Mouse (Mus musculus): ENCODE measurements around the gene Ccdc115. TPM values are rescaled to one million over a fixed set of nuclear protein-coding genes. Genes with fewer than 3 reads are reported as not detected.
A peak's percentile ranks its signal among the peaks of the same experiment; 100 is the strongest.

The Ccdc115 gene
- total RNA-seq, 1 experiment: 26.6 TPM

- TF ChIP-seq ZNF384 (IDR thresholded peaks at IDR 0.05; ENCODE audit: low read depth, low read length) (no peak), MAFK (IDR thresholded peaks at IDR 0.05; ENCODE audit: insufficient read depth, low read depth, low read length) (no peak), CHD2 (IDR thresholded peaks at IDR 0.05; ENCODE audit: low read depth, low read length) (no peak), HCFC1 (IDR thresholded peaks at IDR 0.05; ENCODE audit: borderline replicate concordance, insufficient read depth, low read length) (no peak), ZC3H11A (IDR thresholded peaks at IDR 0.05; ENCODE audit: borderline replicate concordance, low read depth, low read length) (no peak)
- Histone ChIP-seq H3K36me3 (ENCODE audit: control insufficient read depth, insufficient read depth, low read length, poor library complexity, severe bottlenecking) (no peaks in the 10 kb centered on the region), H3K4me1 (ENCODE audit: control insufficient read depth in 2 of 2, insufficient read depth in 2 of 2, low read length in 2 of 2, poor library complexity in 1 of 2) (peaks cover 0 to 3% of the 10 kb centered on the region in 2 experiments; a peak in 1 of 4 replicates), H3K9me3 (ENCODE audit: control insufficient read depth, insufficient read depth, low read depth, low read length) (no peaks in the 10 kb centered on the region), H3K4me3 (ENCODE audit: insufficient read depth in 1 of 2, low read depth in 1 of 2, low read length in 2 of 2, poor library complexity in 1 of 2, severe bottlenecking in 1 of 2) (no peak overlapping the region), H3K27ac (ENCODE audit: insufficient read depth, low read depth, low read length, poor library complexity, severe bottlenecking) (no peak overlapping the region), H3K9ac (ENCODE audit: insufficient read depth, low read depth, low read length, poor library complexity, severe bottlenecking) (no peak overlapping the region)
- in situ Hi-C loops (cut with MboI; ENCODE audit: low sequenced_read_pairs in 2 of 2, unreplicated experiment in 2 of 2): no loop called here
- no peak for DNase-seq (ENCODE audit: low read depth, low spot score)
Measured at GRCm38 (mm10) chr1:34462766-34463165, 23.3 kb upstream of the Ccdc115 start.

GRCm38 (mm10) chr1:34460061-34460441 is 20.6 kb upstream of the Ccdc115 start:
- TF ChIP-seq MAFK (IDR thresholded peaks at IDR 0.05; ENCODE audit: insufficient read depth, low read depth, low read length) (no peak), ZNF384 (IDR thresholded peaks at IDR 0.05; ENCODE audit: low read depth, low read length) (no peak), ZC3H11A (IDR thresholded peaks at IDR 0.05; ENCODE audit: borderline replicate concordance, low read depth, low read length) (no peak), HCFC1 (IDR thresholded peaks at IDR 0.05; ENCODE audit: borderline replicate concordance, insufficient read depth, low read length) (no peak), CHD2 (IDR thresholded peaks at IDR 0.05; ENCODE audit: low read depth, low read length) (no peak)
- in situ Hi-C loops (cut with MboI; ENCODE audit: low sequenced_read_pairs in 2 of 2, unreplicated experiment in 2 of 2): no loop called here
- no peaks in the 10 kb centered on the region for H3K9me3 ChIP-seq (ENCODE audit: control insufficient read depth, insufficient read depth, low read depth, low read length)
- H3K36me3 ChIP-seq (ENCODE audit: control insufficient read depth, insufficient read depth, low read length, poor library complexity, severe bottlenecking): no peaks in the 10 kb centered on the region
- H3K4me3 ChIP-seq (ENCODE audit: insufficient read depth in 1 of 2, low read depth in 1 of 2, low read length in 2 of 2, poor library complexity in 1 of 2, severe bottlenecking in 1 of 2): peak overlapping the region; percentile 77 to 82
- H3K9ac ChIP-seq (ENCODE audit: insufficient read depth, low read depth, low read length, poor library complexity, severe bottlenecking): peak overlapping the region; percentile 49
- H3K27ac ChIP-seq (ENCODE audit: insufficient read depth, low read depth, low read length, poor library complexity, severe bottlenecking): no peak overlapping the region
- H3K4me1 ChIP-seq (ENCODE audit: control insufficient read depth in 2 of 2, insufficient read depth in 2 of 2, low read length in 2 of 2, poor library complexity in 1 of 2): peaks cover 0 to 3% of the 10 kb centered on the region in 2 experiments; a peak in 1 of 4 replicates
- DNase-seq (ENCODE audit: low read depth, low spot score): no peak

GRCm38 (mm10) chr1:34459284-34460060 is 20.0 kb upstream of the Ccdc115 start, which contains the start of gene Ptpn18:
TSS of gene Ptpn18 (plus strand) at chr1:34459762.
- H3K9ac ChIP-seq (ENCODE audit: insufficient read depth, low read depth, low read length, poor library complexity, severe bottlenecking): peak within 1 kb of the TSS; percentile 83
- H3K36me3 ChIP-seq (ENCODE audit: control insufficient read depth, insufficient read depth, low read length, poor library complexity, severe bottlenecking): no peaks in the 10 kb centered on the region
- peaks cover 0 to 3% of the 10 kb centered on the region in 2 experiments; a peak in 1 of 4 replicates for H3K4me1 ChIP-seq (ENCODE audit: control insufficient read depth in 2 of 2, insufficient read depth in 2 of 2, low read length in 2 of 2, poor library complexity in 1 of 2)
- TF ChIP-seq ZC3H11A (IDR thresholded peaks at IDR 0.05; ENCODE audit: borderline replicate concordance, low read depth, low read length) (no peak), CHD2 (IDR thresholded peaks at IDR 0.05; ENCODE audit: low read depth, low read length) (peak; percentile 71; the same call in 1 of the 2 replicates)
- in situ Hi-C loops (cut with MboI; ENCODE audit: low sequenced_read_pairs in 2 of 2, unreplicated experiment in 2 of 2): no loop called here
- H3K9me3 ChIP-seq (ENCODE audit: control insufficient read depth, insufficient read depth, low read depth, low read length): no peaks in the 10 kb centered on the region
- H3K27ac ChIP-seq (ENCODE audit: insufficient read depth, low read depth, low read length, poor library complexity, severe bottlenecking): no peak within 1 kb of the TSS
- peak; percentile 90 for DNase-seq (ENCODE audit: low read depth, low spot score)
- H3K4me3 ChIP-seq (ENCODE audit: insufficient read depth in 1 of 2, low read depth in 1 of 2, low read length in 2 of 2, poor library complexity in 1 of 2, severe bottlenecking in 1 of 2): peak within 1 kb of the TSS; percentile 77 to 82

- H3K9me3 ChIP-seq (ENCODE audit: control insufficient read depth, insufficient read depth, low read depth, low read length): no peaks in the 10 kb centered on the region
- TF ChIP-seq CHD2 (IDR thresholded peaks at IDR 0.05; ENCODE audit: low read depth, low read length) (no peak), HCFC1 (IDR thresholded peaks at IDR 0.05; ENCODE audit: borderline replicate concordance, insufficient read depth, low read length) (no peak), ZC3H11A (IDR thresholded peaks at IDR 0.05; ENCODE audit: borderline replicate concordance, low read depth, low read length) (no peak), MAFK (IDR thresholded peaks at IDR 0.05; ENCODE audit: insufficient read depth, low read depth, low read length) (no peak), ZNF384 (IDR thresholded peaks at IDR 0.05; ENCODE audit: low read depth, low read length) (no peak)
- in situ Hi-C loops (cut with MboI; ENCODE audit: low sequenced_read_pairs in 2 of 2, unreplicated experiment in 2 of 2): no loop called here
- H3K4me1 ChIP-seq (ENCODE audit: control insufficient read depth in 2 of 2, insufficient read depth in 2 of 2, low read length in 2 of 2, poor library complexity in 1 of 2): peaks cover 0 to 3% of the 10 kb centered on the region in 2 experiments; a peak in 1 of 4 replicates
- H3K27ac ChIP-seq (ENCODE audit: insufficient read depth, low read depth, low read length, poor library complexity, severe bottlenecking): no peak overlapping the region
- H3K9ac ChIP-seq (ENCODE audit: insufficient read depth, low read depth, low read length, poor library complexity, severe bottlenecking): no peak overlapping the region
- no peaks in the 10 kb centered on the region for H3K36me3 ChIP-seq (ENCODE audit: control insufficient read depth, insufficient read depth, low read length, poor library complexity, severe bottlenecking)
- no peak overlapping the region for H3K4me3 ChIP-seq (ENCODE audit: insufficient read depth in 1 of 2, low read depth in 1 of 2, low read length in 2 of 2, poor library complexity in 1 of 2, severe bottlenecking in 1 of 2)
- DNase-seq (ENCODE audit: low read depth, low spot score): no peak
Measured at GRCm38 (mm10) chr1:34458431-34458830, 19.0 kb upstream of the Ccdc115 start.

Measured in ES-E14 (cell line).